Mouse (Mus musculus): ENCODE measurements around the gene Slc6a21. TPM values are rescaled to one million over a fixed set of nuclear protein-coding genes. Genes with fewer than 3 reads are reported as not detected.

Slc6a21 gene
- polyA plus RNA-seq, 1 experiment = not detected

DNA sequence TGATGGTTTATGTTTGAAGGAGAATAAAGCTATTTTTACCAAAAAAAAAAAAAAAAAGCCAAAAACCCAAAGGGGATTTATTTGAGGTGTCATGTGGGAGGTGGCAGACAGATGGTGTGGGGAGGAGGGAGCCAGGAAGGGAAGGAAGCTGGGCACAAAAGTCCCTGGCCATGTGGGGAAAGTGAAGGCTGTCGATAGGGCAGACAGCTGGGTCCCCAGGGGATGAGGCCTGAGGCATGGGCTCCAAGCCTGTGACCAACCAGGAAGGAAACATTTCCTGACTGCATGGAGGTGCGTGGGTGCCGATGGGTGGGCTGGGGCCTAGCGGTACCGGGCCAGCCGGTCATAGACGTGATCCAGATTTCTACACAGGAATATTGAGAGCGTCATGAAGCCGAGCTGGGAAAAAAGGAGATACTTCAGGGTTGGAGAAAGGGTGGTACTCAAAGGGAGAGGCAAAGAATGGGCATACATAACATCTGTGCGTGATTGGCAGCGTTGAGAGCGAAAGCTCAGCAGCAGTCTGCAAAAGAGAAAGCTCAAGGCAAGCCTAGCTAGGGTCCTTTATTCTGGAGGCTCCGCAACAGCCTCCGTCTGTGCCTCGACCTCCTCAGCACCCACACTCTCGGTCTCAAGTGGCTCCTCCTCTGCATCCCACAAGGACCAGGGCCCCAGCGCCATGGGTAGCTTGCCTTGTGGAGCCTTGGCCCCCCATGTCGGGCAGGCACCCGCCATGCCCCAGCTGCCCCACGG, 43.6 kb upstream of the Slc6a21 start:
- Histone ChIP-seq H3K27me3 (ENCODE audit: control insufficient read depth, insufficient read depth, low read length) (no peaks in the 10 kb centered on the region), H3K4me1 (ENCODE audit: control insufficient read depth, insufficient read depth, low read length) (peaks cover 6% of the 10 kb centered on the region), H3K4me3 (replicated peaks; ENCODE audit: insufficient read depth, low read depth, low read length) (no peak overlapping the region), H3K27ac (ENCODE audit: insufficient read depth, low read length) (no peak overlapping the region)
- whole genome bisulfite sequencing = 25% methylated on average over 20 of the region's 20 CpGs
- peak; percentile 29 to 32 for DNase-seq
- TF ChIP-seq POLR2A (IDR thresholded peaks at IDR 0.05; ENCODE audit: borderline replicate concordance, insufficient read depth, low read length) = no peak
- no peak for TF ChIP-seq CTCF (IDR thresholded peaks at IDR 0.05; ENCODE audit: borderline replicate concordance, insufficient read depth, low read depth, low read length)

DNA sequence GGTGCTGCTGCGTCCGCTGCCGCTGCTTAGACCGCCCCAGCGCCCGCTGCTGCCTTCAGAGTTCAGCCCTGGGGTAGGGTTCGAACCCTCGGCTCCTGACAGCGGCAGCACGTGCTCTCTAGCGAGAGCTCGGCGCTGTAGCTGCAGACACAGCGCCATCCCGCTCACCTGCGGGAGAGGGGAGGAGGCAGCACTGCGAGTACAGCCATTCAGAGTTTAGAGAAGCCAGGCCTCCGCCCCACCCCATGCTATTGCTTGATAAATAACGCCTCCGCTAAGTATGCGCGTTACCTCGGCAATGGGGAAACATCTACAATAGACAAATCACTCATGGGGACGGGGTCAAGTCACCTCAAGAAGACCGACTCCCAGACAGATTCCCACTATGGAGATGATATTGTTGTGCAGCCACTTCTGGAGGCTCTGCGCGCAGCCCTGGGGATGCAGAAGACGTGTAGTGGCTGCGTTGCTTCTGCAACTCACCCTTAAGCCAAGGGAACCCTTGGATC, 42.9 kb upstream of the Slc6a21 start:
- Histone ChIP-seq H3K27me3 (ENCODE audit: control insufficient read depth, insufficient read depth, low read length) (no peaks in the 10 kb centered on the region), H3K4me1 (ENCODE audit: control insufficient read depth, insufficient read depth, low read length) (peaks cover 6% of the 10 kb centered on the region), H3K27ac (ENCODE audit: insufficient read depth, low read length) (no peak overlapping the region), H3K4me3 (replicated peaks; ENCODE audit: insufficient read depth, low read depth, low read length) (no peak overlapping the region)
- DNase-seq = no peak
- WGBS = 47% methylated on average over 29 of the region's 29 CpGs
- no peak for TF ChIP-seq POLR2A (IDR thresholded peaks at IDR 0.05; ENCODE audit: borderline replicate concordance, insufficient read depth, low read length)
- no peak for TF ChIP-seq CTCF (IDR thresholded peaks at IDR 0.05; ENCODE audit: borderline replicate concordance, insufficient read depth, low read depth, low read length)

DNA sequence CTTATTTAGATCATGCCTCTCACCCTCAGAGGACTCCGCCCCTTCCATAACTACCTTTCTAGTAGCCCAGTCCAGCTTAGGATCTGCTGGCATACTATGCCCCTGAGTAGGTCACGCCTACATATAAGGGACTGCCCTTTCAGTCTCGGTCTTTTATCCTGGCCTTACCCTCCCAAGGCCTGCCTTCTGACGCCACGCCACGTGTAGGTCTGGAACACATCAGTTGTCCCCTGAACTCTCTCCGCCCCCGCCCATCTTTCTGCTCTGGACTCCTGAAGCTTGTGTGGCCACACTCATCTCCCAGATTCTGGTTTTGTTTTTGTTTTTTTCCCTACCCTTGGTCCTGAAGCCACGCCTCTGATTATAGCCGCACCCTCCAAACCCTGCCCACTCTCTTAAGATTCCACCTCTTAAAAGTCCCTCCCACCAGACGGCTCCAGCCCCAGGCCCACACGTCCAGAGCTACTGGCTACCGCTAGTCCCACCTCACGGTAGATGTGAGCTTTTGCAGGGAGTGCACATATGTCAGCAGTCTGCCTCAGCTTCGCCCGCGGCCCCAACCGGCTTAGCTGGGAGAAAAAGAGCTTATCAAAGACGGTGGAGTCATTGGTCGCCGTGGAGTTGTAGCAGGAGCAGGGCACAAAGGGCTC, 42.3 kb upstream of the Slc6a21 start:
- no peak for DNase-seq
- TF ChIP-seq POLR2A (IDR thresholded peaks at IDR 0.05; ENCODE audit: borderline replicate concordance, insufficient read depth, low read length) (no peak), CTCF (IDR thresholded peaks at IDR 0.05; ENCODE audit: borderline replicate concordance, insufficient read depth, low read depth, low read length) (no peak)
- 43% methylated on average over 21 of the region's 21 CpGs for WGBS
- H3K27me3 ChIP-seq (ENCODE audit: control insufficient read depth, insufficient read depth, low read length) = no peaks in the 10 kb centered on the region
- peaks cover 6% of the 10 kb centered on the region for H3K4me1 ChIP-seq (ENCODE audit: control insufficient read depth, insufficient read depth, low read length)
- H3K27ac ChIP-seq (ENCODE audit: insufficient read depth, low read length) = no peak overlapping the region
- no peak overlapping the region for H3K4me3 ChIP-seq (replicated peaks; ENCODE audit: insufficient read depth, low read depth, low read length)

DNA sequence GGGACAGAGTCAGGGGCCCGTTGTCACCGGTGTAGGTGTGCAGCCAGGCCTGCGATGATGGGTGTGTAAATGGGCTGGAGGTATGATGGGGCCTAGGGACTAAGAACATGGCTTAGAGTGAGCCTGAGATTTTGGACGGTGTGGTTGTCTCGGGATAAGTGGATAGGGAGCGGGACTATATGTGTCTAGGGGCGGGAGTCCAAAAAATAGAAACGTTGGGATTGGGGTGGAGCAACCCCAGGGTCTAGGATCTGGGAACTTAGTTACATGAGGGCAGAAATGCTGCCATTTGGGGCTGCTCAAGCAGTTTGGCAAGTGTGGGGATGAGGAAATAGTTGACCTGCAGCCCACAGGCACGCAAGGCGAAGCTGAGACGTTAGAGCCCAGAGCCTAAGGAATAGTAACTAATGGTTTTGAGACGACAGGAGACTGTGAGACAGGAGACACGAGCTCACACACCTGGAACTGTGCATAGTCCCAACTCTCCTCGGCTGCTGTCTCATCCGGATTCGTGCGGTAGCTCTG, 41.6 kb upstream of the Slc6a21 start:
- Histone ChIP-seq H3K4me1 (ENCODE audit: control insufficient read depth, insufficient read depth, low read length) (peaks cover 6% of the 10 kb centered on the region), H3K27ac (ENCODE audit: insufficient read depth, low read length) (no peak overlapping the region), H3K4me3 (replicated peaks; ENCODE audit: insufficient read depth, low read depth, low read length) (no peak overlapping the region), H3K27me3 (ENCODE audit: control insufficient read depth, insufficient read depth, low read length) (no peaks in the 10 kb centered on the region)
- no peak for DNase-seq
- 69% methylated on average over 17 of the region's 17 CpGs for WGBS
- TF ChIP-seq POLR2A (IDR thresholded peaks at IDR 0.05; ENCODE audit: borderline replicate concordance, insufficient read depth, low read length) (no peak), CTCF (IDR thresholded peaks at IDR 0.05; ENCODE audit: borderline replicate concordance, insufficient read depth, low read depth, low read length) (no peak)

DNA sequence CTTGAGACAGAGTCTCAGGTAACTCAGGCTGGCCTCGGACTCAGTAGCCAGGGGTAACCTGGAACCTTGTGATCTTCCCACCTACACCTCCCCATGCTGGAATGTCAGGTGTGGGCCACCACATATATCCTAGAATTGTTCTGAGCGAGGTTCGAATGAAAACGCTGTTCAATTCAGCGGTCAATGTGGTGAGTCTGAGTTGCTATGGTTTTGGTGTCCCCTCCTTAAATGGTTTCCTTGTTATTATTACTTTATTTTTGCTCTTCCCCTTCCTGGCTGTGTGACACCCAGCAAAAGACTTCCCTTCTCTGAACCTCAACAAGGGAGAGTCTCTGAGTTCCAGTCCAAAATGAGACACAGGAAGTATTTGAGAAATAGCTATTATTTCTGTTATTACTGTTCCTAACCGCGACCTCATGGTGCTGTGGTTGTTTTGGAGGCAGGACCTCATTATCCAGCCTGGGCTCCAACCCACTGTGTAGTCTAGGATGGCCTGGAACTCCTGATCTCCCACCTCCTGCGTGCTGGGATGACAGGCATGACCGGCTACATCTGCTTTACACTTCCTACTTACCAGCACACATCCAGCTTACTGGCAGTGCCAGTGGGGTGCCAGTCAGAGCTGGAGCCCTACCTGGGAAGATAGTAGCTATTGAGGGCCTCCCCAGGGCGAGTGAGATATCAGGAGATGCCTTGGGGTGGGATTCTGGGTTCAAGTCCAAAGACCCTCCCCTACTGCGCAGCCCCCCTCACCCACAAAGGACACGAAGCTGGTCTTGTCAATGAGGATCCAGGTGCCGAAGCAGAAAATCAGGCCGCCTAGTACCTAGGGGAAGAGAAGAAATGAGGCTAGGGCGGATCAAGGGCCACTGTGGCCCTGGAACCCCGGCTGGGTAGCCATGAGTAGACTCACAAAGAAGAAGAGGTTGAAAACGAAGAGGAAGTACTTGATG, 39.3 kb upstream of the Slc6a21 start:
- 77% methylated on average over 17 of the region's 17 CpGs for WGBS
- DNase-seq = no peak
- H3K27me3 ChIP-seq (ENCODE audit: control insufficient read depth, insufficient read depth, low read length) = no peaks in the 10 kb centered on the region

DNA sequence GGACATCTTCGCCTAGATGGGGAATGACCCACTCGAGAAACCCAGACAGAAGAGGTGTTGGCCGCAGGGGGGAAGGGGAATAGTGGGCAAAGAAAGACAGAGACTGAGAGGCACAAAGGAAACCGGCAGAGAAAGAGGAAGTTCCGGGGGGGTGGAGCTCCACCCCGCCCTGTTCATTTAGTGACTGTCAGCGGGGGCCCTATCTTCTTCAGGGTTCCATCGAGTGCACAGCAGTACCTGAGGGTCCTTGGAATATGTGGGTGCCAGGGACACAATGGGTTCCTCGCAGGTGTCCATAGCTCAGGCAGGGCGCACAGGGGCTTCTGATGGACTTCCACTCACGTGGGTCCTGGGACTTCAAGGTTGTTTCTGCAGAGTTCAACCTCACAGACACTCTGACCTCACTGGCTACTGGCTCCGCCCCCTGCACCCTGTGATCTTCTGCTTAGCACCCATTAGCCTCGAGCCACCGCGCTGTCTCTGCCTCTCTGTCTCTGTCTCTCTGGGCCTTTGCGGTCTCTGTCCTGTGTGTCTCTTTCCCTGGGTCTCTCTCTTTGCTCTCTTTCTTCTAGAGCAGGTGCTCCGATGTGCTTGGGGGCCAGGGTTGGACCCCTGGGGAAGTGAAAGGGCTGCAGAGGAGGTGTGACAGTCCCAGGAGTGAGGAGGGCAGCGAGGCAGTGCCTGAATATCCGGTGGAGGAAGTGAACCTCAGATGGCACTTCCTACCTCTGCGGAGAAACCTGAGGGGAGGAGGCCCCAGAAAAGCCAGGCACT, 38.4 kb upstream of the Slc6a21 start, which contains the start of gene Cd37:
Gene Cd37 (minus strand): TSS at position 393 of the 774 bp plus-strand sequence.
- WGBS = 42% methylated on average over 20 of the region's 20 CpGs
- Histone ChIP-seq H3K27ac (ENCODE audit: insufficient read depth, low read length) (no peak within 1 kb of the TSS), H3K27me3 (ENCODE audit: control insufficient read depth, insufficient read depth, low read length) (no peaks in the 10 kb centered on the region), H3K4me1 (ENCODE audit: control insufficient read depth, insufficient read depth, low read length) (peaks cover 1% of the 10 kb centered on the region; the same call in 1 of the 2 replicates), H3K4me3 (replicated peaks; ENCODE audit: insufficient read depth, low read depth, low read length) (no peak within 1 kb of the TSS)
- no peak for TF ChIP-seq CTCF (IDR thresholded peaks at IDR 0.05; ENCODE audit: borderline replicate concordance, insufficient read depth, low read depth, low read length)
- TF ChIP-seq POLR2A (IDR thresholded peaks at IDR 0.05; ENCODE audit: borderline replicate concordance, insufficient read depth, low read length) = no peak
- no peak for DNase-seq

More for the DNA sequence above, 39.3 kb upstream of the Slc6a21 start:
- H3K27ac ChIP-seq (ENCODE audit: insufficient read depth, low read length) = no peak overlapping the region
- TF ChIP-seq CTCF (IDR thresholded peaks at IDR 0.05; ENCODE audit: borderline replicate concordance, insufficient read depth, low read depth, low read length) (no peak), POLR2A (IDR thresholded peaks at IDR 0.05; ENCODE audit: borderline replicate concordance, insufficient read depth, low read length) (no peak)
- no peak overlapping the region for H3K4me3 ChIP-seq (replicated peaks; ENCODE audit: insufficient read depth, low read depth, low read length)
- peaks cover 6% of the 10 kb centered on the region for H3K4me1 ChIP-seq (ENCODE audit: control insufficient read depth, insufficient read depth, low read length)

Data from cerebellum, adult 2 months (tissue).